Mouse (Mus musculus) E14TG2a.4 (cell line): Measurements from ENCODE around the gene Prkcb.

Experiments used
- H3K27me3 ChIP-seq: 2 replicates; pipeline ENCODE4 v1.6.1; 2014; ENCODE audit warnings: low read length, control low read depth; ENCODE audit not compliant: insufficient read depth
- H3K36me3 ChIP-seq: 2 replicates; pipeline ENCODE4 v1.6.1; 2014; ENCODE audit warnings: low read length, control low read depth; ENCODE audit not compliant: insufficient read depth
- H3K4me1 ChIP-seq: replicated peaks from 2 replicates; pipeline ENCODE4 v1.6.1; 2014; ENCODE audit warnings: low read depth, low read length, control low read depth
- H3K4me3 ChIP-seq: replicated peaks from 2 replicates; pipeline ENCODE4 v1.5.1; 2014; ENCODE audit warnings: mild to moderate bottlenecking, low read length
- H3K9me3 ChIP-seq: 2 replicates; pipeline ENCODE4 v1.6.1; 2014; ENCODE audit warnings: low read length, control low read depth
- CTCF ChIP-seq: conservative IDR thresholded peaks from 2 replicates; pipeline ENCODE4 v1.5.1; 2014; ENCODE audit warnings: low read length
- NANOG ChIP-seq: IDR thresholded peaks from 2 replicates; pipeline ENCODE4 v1.6.1; 2014; ENCODE audit warnings: borderline replicate concordance, low read length, mixed read lengths
- POU5F1 ChIP-seq: IDR thresholded peaks from 2 replicates; pipeline ENCODE4 v1.6.1; 2014; ENCODE audit warnings: low read length, borderline replicate concordance

Gene Prkcb

GRCm38 (mm10) chr7:122304521-122304920, 16.0 kb downstream of the Prkcb start:
- H3K9me3 ChIP-seq, result peaks cover 6% of the 10 kb centered on the region
- no peak for TF ChIP-seq POU5F1
- no peak for TF ChIP-seq CTCF
- TF ChIP-seq NANOG, result no peak
- peaks cover 2% of the 10 kb centered on the region; the same call in 1 of the 2 replicates for H3K27me3 ChIP-seq
- no peaks in the 10 kb centered on the region for H3K36me3 ChIP-seq
- no peaks in the 10 kb centered on the region for H3K4me1 ChIP-seq
- H3K4me3 ChIP-seq, result no peak overlapping the region

- Histone ChIP-seq H3K9me3 (no peaks in the 10 kb centered on the region), H3K4me3 (no peak overlapping the region), H3K4me1 (no peaks in the 10 kb centered on the region), H3K27me3 (peaks cover 2% of the 10 kb centered on the region; the same call in 1 of the 2 replicates), H3K36me3 (no peaks in the 10 kb centered on the region)
- TF ChIP-seq CTCF (no peak), NANOG (no peak), POU5F1 (no peak)
Measured at GRCm38 (mm10) chr7:122307241-122307640, 18.7 kb downstream of the Prkcb start.

- Histone ChIP-seq H3K9me3 (no peaks in the 10 kb centered on the region), H3K27me3 (peaks cover 2% of the 10 kb centered on the region; the same call in 1 of the 2 replicates), H3K4me3 (no peak overlapping the region), H3K4me1 (no peaks in the 10 kb centered on the region), H3K36me3 (no peaks in the 10 kb centered on the region)
- TF ChIP-seq CTCF (no peak), NANOG (no peak), POU5F1 (no peak)
Measured at GRCm38 (mm10) chr7:122308661-122309060, 20.1 kb downstream of the Prkcb start.

- Histone ChIP-seq H3K4me1 (no peaks in the 10 kb centered on the region), H3K36me3 (no peaks in the 10 kb centered on the region), H3K4me3 (no peak overlapping the region), H3K27me3 (peaks cover 2% of the 10 kb centered on the region; the same call in 1 of the 2 replicates), H3K9me3 (no peaks in the 10 kb centered on the region)
- TF ChIP-seq POU5F1 (no peak), CTCF (no peak), NANOG (no peak)
Measured at GRCm38 (mm10) chr7:122309909-122310725, 21.6 kb downstream of the Prkcb start.

GRCm38 (mm10) chr7:122310726-122311018, 22.1 kb downstream of the Prkcb start:
- Histone ChIP-seq H3K27me3 (peaks cover 2% of the 10 kb centered on the region; the same call in 1 of the 2 replicates), H3K9me3 (no peaks in the 10 kb centered on the region), H3K4me1 (no peaks in the 10 kb centered on the region), H3K4me3 (no peak overlapping the region), H3K36me3 (no peaks in the 10 kb centered on the region)
- TF ChIP-seq NANOG (no peak), POU5F1 (no peak), CTCF (no peak)

GRCm38 (mm10) chr7:122313690-122314477, 25.3 kb downstream of the Prkcb start:
- no peak for TF ChIP-seq POU5F1
- TF ChIP-seq NANOG, result no peak
- TF ChIP-seq CTCF, result no peak
- H3K4me3 ChIP-seq, result no peak overlapping the region

GRCm38 (mm10) chr7:122315720-122316331, 27.3 kb downstream of the Prkcb start:
- Histone ChIP-seq H3K4me3 (no peak overlapping the region), H3K27me3 (no peaks in the 10 kb centered on the region), H3K4me1 (no peaks in the 10 kb centered on the region), H3K36me3 (no peaks in the 10 kb centered on the region), H3K9me3 (no peaks in the 10 kb centered on the region)
- no peak for TF ChIP-seq NANOG
- no peak for TF ChIP-seq POU5F1
- no peak for TF ChIP-seq CTCF

More at GRCm38 (mm10) chr7:122313690-122314477, 25.3 kb downstream of the Prkcb start:
- no peaks in the 10 kb centered on the region for H3K4me1 ChIP-seq
- no peaks in the 10 kb centered on the region for H3K27me3 ChIP-seq
- H3K9me3 ChIP-seq, result no peaks in the 10 kb centered on the region
- H3K36me3 ChIP-seq, result no peaks in the 10 kb centered on the region

GRCm38 (mm10) chr7:122316681-122317080, 28.1 kb downstream of the Prkcb start:
- no peak overlapping the region for H3K4me3 ChIP-seq
- no peak for TF ChIP-seq CTCF
- H3K9me3 ChIP-seq, result peaks cover 4% of the 10 kb centered on the region; the same call in 1 of the 2 replicates
- no peaks in the 10 kb centered on the region for H3K4me1 ChIP-seq
- H3K27me3 ChIP-seq, result no peaks in the 10 kb centered on the region
- H3K36me3 ChIP-seq, result no peaks in the 10 kb centered on the region
